Mouse (Mus musculus) lung, embryonic 14.5 days (tissue): ENCODE measurements around the gene Esr1. TPM values are rescaled to one million over a fixed set of nuclear protein-coding genes. Genes with fewer than 3 reads are reported as not detected.

Experiments used
- ATAC-seq: fragments of 200-750 bp; cut with Nextera tagmentation; 2 replicates; pipeline ENCODE4 v1.8.0; 2017; ENCODE audit warnings: mild to moderate bottlenecking, moderate TSS enrichment, moderate library complexity; ENCODE audit not compliant: insufficient read depth
- DNase-seq: peaks from one replicate; pipeline ENCODE4 v3.0.0-alpha.2; 2015
- H3K27ac ChIP-seq: fragments of 300-500 bp; sonication (generic); 2 replicates; pipeline ENCODE4 v1.5.1; 2014; ENCODE audit warnings: low read depth, mild to moderate bottlenecking, moderate library complexity
- H3K27me3 ChIP-seq: fragments of 300-500 bp; sonication (generic); 2 replicates; pipeline ENCODE4 v1.6.1; 2014; ENCODE audit warnings: low read length, control low read depth; ENCODE audit not compliant: insufficient read depth
- H3K36me3 ChIP-seq: fragments of 300-500 bp; sonication (generic); 2 replicates; pipeline ENCODE4 v1.6.1; 2014; ENCODE audit warnings: control low read depth; ENCODE audit not compliant: insufficient read depth
- H3K4me1 ChIP-seq: fragments of 300-500 bp; sonication (generic); 2 replicates; pipeline ENCODE4 v1.6.1; 2014; ENCODE audit warnings: antibody characterized with exemption, control low read depth; ENCODE audit not compliant: insufficient read depth
- H3K4me2 ChIP-seq: fragments of 300-500 bp; sonication (generic); 2 replicates; pipeline ENCODE4 v1.6.1; 2014; ENCODE audit warnings: mild to moderate bottlenecking
- H3K4me3 ChIP-seq: fragments of 300-500 bp; sonication (generic); 2 replicates; pipeline ENCODE4 v1.5.1; 2014; ENCODE audit warnings: low read depth, low read length
- H3K9ac ChIP-seq: fragments of 300-500 bp; sonication (generic); 2 replicates; pipeline ENCODE4 v1.6.1; 2014
- H3K9me3 ChIP-seq: fragments of 300-500 bp; sonication (generic); 2 replicates; pipeline ENCODE4 v1.6.1; 2016; ENCODE audit warnings: low read depth, low read length, control low read depth
- CTCF ChIP-seq: IDR thresholded peaks from 2 replicates; pipeline ENCODE4 v1.5.1; 2016; ENCODE audit warnings: antibody characterized with exemption, low read depth
- WGBS: fragments of 180-500 bp; shearing (Covaris S2); extraction: QIAGEN DNeasy Blood & Tissue Kit; methylation state at CpG from one replicate; pipeline ENCODE4 v1.1.7; 2014; 5-methylcytosine and 5-hydroxymethylcytosine counted together
- polyA plus RNA-seq: library from polyadenylated mRNA; unstranded; fragments of >200 nt; fragmentation: Nextera tagmentation; extraction: Ambion mirVana; gene quantifications from 2 replicates; pipeline ENCODE4 v1.2.1, GENCODE M21; 2014

The Esr1 gene
- polyA plus RNA-seq, 1 experiment from 2014 or later = 0.05 TPM

- no peak for TF ChIP-seq CTCF
- 71% methylated on average over 7 of the region's 7 CpGs for WGBS
- Histone ChIP-seq H3K4me3 (no peak overlapping the region), H3K4me2 (no peak overlapping the region), H3K36me3 (no peaks in the 10 kb centered on the region), H3K9ac (no peak overlapping the region), H3K9me3 (no peaks in the 10 kb centered on the region), H3K27ac (no peak overlapping the region), H3K27me3 (no peaks in the 10 kb centered on the region), H3K4me1 (no peaks in the 10 kb centered on the region)
- no peak for ATAC-seq
- DNase-seq = no peak
These were observed 83.0 kb downstream of the Esr1 start for GRCm38 (mm10) chr10:4694336-4694865.

GRCm38 (mm10) chr10:4709915-4710314, 98.5 kb downstream of the Esr1 start:
- H3K9ac ChIP-seq = peak overlapping the region; percentile 6; the same call in 1 of the 2 replicates

DNA sequence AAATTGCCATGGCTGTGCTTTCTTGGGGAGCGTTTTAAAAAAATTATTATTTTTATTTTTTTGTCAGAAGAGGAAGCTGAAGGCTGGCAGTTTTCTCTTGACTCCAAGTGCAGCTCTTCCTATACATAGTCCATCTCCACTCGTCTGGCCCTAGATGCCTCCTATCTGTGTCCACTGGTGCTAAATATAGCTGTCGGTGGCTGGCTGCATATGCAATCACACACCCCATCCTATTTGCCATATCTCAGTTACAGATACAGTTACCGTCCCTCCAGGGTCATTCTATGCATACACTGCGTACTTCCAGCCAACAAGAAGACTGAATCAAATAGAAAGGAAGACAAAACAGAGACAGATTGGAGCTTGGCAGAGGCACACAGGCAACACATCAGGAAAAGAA, 100.0 kb downstream of the Esr1 start:
- H3K27me3 ChIP-seq = peaks cover 42% of the 10 kb centered on the region
- no peak for ATAC-seq
- WGBS = 28% methylated on average over 5 of the region's 5 CpGs

More at GRCm38 (mm10) chr10:4709915-4710314, 98.5 kb downstream of the Esr1 start:
- TF ChIP-seq CTCF = no peak
- Histone ChIP-seq H3K4me3 (peak overlapping the region; percentile 21; the same call in 1 of the 2 replicates), H3K27ac (no peak overlapping the region), H3K36me3 (no peaks in the 10 kb centered on the region), H3K4me2 (peak overlapping the region; percentile 57), H3K9me3 (no peaks in the 10 kb centered on the region), H3K27me3 (peaks cover 37% of the 10 kb centered on the region), H3K4me1 (no peaks in the 10 kb centered on the region)
- DNase-seq = peak; percentile 44
- ATAC-seq = peak; percentile 63; the same call in 1 of the 2 replicates
- 3% methylated on average over 15 of the region's 15 CpGs for WGBS

GRCm38 (mm10) chr10:4712061-4712908, 100.9 kb downstream of the Esr1 start:
- WGBS = 1% methylated on average over 68 of the region's 68 CpGs
- no peaks in the 10 kb centered on the region for H3K36me3 ChIP-seq
- H3K27me3 ChIP-seq = peaks cover 42% of the 10 kb centered on the region
- H3K4me1 ChIP-seq = no peaks in the 10 kb centered on the region
- peak; percentile 58; the same call in 1 of the 2 replicates for ATAC-seq
- no peak overlapping the region for H3K27ac ChIP-seq
- peak overlapping the region; percentile 41 for H3K4me3 ChIP-seq
- no peaks in the 10 kb centered on the region for H3K9me3 ChIP-seq
- no peak for TF ChIP-seq CTCF
- H3K9ac ChIP-seq = peak overlapping the region; percentile 32
- peak; percentile 32 for DNase-seq
- H3K4me2 ChIP-seq = peak overlapping the region; percentile 74

More for the DNA sequence above, 100.0 kb downstream of the Esr1 start:
- no peak for DNase-seq
- Histone ChIP-seq H3K4me2 (peak overlapping the region; percentile 74; the same call in 1 of the 2 replicates), H3K36me3 (no peaks in the 10 kb centered on the region), H3K4me1 (no peaks in the 10 kb centered on the region), H3K27ac (no peak overlapping the region), H3K9me3 (no peaks in the 10 kb centered on the region), H3K4me3 (no peak overlapping the region), H3K9ac (no peak overlapping the region)
- TF ChIP-seq CTCF = no peak

DNA sequence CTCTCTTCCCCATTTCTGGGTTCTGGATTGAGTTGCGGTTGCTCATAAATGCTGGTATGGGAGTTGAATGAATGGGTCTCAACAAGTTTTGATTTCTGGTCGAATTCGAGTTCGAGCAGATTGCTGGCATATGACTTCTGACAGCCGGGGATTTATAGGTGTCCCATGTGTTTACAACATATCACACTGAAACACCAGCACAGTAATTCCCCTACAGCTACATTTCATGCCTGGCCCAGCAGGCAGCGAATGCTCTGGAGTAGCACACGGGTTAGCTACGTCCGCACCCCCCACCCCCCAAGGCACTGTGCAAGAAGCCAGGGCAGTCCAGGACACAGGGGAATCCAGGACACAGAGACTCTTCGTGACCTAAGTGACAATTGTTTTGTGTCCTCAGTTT, 102.0 kb downstream of the Esr1 start:
- Histone ChIP-seq H3K4me2 (no peak overlapping the region), H3K4me1 (no peaks in the 10 kb centered on the region), H3K36me3 (no peaks in the 10 kb centered on the region), H3K27me3 (peaks cover 42% of the 10 kb centered on the region), H3K9ac (no peak overlapping the region), H3K9me3 (no peaks in the 10 kb centered on the region), H3K4me3 (no peak overlapping the region), H3K27ac (no peak overlapping the region)
- DNase-seq (no peak), ATAC-seq (no peak)
- TF ChIP-seq CTCF = no peak
- WGBS = 69% methylated on average over 10 of the region's 10 CpGs

- 49% methylated on average over 3 of the region's 3 CpGs for WGBS
- ATAC-seq (no peak), DNase-seq (peak; percentile 58)
- Histone ChIP-seq H3K4me1 (no peaks in the 10 kb centered on the region), H3K27ac (no peak overlapping the region), H3K9me3 (no peaks in the 10 kb centered on the region), H3K9ac (no peak overlapping the region), H3K36me3 (no peaks in the 10 kb centered on the region), H3K4me3 (no peak overlapping the region), H3K4me2 (no peak overlapping the region), H3K27me3 (no peaks in the 10 kb centered on the region)
- peak; percentile 57 for TF ChIP-seq CTCF
These were observed 113.5 kb downstream of the Esr1 start for GRCm38 (mm10) chr10:4724851-4725250.

- Histone ChIP-seq H3K9me3 (no peaks in the 10 kb centered on the region), H3K4me1 (no peaks in the 10 kb centered on the region), H3K9ac (no peak overlapping the region), H3K4me2 (no peak overlapping the region), H3K36me3 (no peaks in the 10 kb centered on the region), H3K27ac (no peak overlapping the region), H3K27me3 (no peaks in the 10 kb centered on the region), H3K4me3 (no peak overlapping the region)
- ATAC-seq (no peak), DNase-seq (no peak)
- 73% methylated on average over 6 of the region's 6 CpGs for WGBS
- TF ChIP-seq CTCF = no peak
These were observed 114.7 kb downstream of the Esr1 start for GRCm38 (mm10) chr10:4726141-4726540.
